Mouse (Mus musculus): ENCODE measurements around the gene Emilin1. TPM values are rescaled to one million over a fixed set of nuclear protein-coding genes. Genes with fewer than 3 reads are reported as not detected.
A peak's percentile ranks its signal among the peaks of the same experiment; 100 is the strongest.

Emilin1 gene
- total RNA-seq, 2 experiments from 2014 or later = 2.5 to 4.4 TPM

DNA sequence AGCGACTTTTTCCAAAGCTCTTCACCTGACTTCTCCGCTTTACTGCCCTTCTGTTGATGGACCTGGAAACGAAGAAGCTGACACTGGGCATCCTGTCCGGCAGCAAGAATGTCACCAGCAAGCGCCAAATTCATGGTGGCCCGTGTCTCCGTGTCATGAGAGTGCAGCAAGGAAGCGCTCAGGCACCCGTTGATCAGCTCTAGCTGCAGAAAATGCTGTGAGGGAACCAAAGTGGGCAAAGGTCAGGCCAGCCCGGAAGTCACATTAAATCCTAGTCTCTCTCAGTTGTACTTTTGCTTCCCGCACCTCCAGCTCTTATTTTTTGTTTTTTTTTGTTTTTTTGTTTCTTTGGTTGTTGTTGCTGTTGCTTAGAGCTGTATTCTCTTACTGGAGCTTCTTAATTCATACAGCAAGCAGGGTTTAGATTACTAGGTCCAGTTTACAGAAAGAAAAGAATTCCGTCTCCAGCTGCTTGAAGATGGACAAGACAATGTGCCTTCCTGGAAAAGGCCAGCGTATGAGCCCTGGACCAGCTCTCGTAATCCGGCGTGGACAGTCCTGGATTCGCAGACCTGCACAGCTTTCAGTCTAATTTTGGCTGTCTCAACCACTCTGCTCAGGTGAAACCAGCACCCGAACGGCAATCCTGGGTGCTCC, 46.1 kb downstream of the Emilin1 start:
- no peak for DNase-seq (ENCODE audit: low spot score)

DNA sequence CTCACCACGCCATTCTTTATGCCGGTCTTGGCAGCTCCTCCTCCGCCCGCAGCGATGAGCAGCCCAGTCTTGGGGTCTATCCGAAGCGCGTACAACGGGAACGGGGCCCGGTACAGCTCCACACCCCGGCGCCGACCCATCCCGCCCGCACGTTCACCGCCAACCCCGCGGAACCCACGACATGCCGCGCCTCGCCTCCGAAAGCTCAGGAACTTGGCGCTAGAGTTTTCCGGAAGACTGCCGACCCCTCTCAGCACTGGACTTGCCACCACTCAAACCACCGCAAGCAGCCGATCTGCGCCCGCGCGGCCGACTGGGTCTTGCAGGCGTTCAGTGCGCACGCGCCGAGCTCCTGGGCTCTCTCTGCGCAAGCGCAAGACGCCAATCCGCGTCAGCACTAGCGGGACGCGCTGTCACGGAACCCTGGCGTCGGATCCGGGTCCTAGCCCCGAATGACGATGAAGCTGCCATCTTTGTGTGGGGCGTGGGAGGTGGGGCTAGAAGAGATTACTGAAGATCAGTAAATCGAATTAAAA, 46.8 kb downstream of the Emilin1 start, which contains the start of gene Preb:
TSS of gene Preb (minus strand) at position 396 of the 536 bp plus-strand sequence.
- peak; percentile 99 for DNase-seq (ENCODE audit: low spot score)

DNA sequence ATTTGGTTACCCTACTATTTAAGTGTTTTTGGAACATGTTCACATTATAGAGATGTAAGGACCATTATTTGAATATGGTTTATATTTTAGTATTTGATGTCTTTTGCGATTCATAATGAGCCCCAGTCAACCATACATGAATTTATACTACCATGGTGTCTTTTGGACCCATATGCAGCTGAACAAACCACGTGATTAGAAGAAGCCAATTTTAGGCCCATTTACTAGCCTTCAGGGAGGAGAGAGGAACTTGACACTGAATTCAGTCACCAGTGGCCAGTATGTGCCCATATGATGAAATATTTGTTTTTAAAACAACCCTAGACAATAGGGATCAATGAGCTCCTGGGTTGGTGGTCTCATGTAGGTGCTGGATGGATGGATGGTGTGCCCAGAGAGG, 47.6 kb downstream of the Emilin1 start:
- no peak for DNase-seq (ENCODE audit: low spot score)

DNA sequence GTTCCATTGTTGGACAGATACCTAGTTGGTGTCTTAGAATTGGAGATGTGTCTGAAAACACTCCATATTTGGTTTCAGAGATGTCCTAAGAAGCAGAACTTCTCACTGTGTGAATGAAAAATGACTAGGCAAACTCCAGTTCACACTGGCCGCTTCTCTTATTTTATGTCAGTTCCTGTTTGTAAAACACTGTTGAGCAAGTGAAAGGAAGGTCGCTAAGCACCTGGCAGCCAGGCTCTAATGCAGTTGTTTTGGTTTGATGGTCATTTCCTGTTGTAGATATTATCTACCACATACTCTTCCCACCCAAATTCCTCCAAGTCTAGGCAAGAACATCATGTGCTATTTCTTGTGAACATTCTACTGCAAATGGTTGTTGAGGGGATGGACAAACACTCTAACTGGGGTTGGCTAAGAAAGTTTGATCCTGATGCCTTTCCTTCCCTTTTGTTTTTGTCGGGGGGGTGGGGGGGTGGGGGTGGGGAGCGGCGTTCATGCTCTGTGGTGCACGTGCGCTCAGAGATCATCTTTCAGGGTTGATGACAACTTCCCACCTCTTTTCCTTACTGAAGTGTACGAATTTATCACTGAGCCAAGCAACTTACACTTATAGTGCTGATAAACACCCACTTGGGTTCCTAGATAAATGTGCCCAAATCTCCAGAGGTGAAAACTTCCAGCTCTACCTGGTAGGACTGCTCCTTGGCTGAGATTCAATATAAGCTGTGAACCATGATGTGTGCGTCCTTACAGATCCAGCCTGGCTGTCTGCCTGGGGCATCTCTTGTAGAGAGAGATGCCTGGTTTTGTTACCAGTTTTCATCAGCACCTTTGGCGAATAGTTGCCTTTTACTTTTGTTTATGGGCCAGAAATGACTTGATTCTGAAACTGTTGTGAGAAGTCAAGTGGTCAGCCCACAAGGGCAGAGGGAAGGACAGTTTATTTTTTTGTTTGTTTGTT, 48.6 kb downstream of the Emilin1 start:
- DNase-seq (ENCODE audit: low spot score) = no peak

DNA sequence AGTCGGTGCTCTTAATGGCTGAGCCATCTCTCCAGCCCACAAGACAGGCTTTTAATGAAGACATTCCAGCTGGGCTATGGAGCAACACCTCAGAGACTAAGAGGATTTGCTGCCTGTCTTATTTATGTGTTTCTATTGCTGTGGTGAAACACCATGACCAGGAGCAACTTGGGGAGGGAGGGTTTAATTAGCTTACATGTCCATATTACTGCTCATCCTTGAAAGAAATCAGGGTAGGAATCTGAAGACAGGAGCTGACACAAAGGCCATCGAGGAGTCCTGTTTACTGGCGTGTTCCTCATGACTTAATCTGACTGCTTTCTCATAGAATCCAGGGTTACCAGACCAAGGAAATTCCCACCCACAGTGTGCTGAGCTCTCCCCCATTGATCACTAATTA, 50.7 kb downstream of the Emilin1 start:
- no peak for DNase-seq (ENCODE audit: low spot score)

DNA sequence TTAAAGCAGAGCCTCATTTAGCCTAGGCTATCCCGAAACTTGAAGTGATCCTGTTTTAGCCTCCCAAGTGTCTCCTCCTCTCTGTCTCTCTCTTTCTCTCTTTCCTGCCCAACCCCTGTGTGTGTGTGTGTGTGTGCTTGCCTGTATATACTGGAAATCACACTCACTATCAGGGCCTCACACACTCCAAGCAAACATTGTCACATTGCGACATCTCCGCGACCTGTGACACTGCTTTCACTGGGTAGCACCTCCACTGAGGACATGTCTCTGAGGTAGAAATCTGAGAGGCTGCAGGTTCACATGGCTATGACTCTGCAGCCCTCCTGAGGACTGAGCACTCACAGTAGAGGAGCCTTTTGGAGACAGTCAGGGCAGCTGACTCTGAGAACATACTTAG, 53.0 kb downstream of the Emilin1 start:
- DNase-seq (ENCODE audit: low spot score) = no peak

DNA sequence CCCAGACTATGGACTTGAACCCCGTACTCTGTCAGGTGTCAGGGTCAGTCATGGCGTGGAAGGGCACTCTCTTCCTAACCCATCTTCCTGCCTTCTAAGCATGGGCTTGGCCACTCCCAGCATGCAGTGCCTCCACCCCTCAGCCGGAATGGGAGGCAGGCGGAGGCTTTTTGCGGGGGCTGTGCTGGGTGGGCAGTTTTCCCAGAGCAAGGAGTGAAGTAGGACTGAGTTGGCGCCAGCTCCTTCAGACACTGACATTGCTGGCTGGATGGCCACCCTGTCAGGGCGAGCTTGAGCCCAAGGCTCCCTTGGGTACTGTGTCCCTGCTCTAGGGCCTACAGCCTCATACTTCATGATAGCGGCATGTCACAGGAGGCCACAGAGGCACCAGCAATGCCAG, 55.2 kb downstream of the Emilin1 start, which contains the start of gene Tcf23:
TSS of gene Tcf23 (plus strand) at position 247 of the 400 bp plus-strand sequence.
- DNase-seq (ENCODE audit: low spot score) = no peak

DNA sequence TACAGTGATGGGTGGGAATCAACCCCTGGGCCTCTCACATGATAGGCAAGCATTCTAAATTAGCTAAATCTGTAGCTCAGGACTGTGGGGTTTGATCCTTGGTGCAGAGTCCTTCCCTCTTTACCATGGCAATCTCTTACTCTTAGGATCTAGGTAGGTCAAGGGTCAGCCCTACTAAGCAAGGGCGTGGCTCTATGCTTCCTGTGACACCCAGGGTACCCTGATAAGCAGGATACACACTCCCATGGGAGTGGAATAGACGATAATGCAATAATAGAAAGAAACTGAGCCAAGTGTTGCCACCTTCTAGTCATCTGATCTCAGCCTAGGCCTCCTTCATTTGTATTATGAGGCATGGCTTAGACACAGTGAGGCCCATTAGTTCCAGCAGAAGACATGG, 56.2 kb downstream of the Emilin1 start:
- no peak for DNase-seq (ENCODE audit: low spot score)

Other genes starting within 250 kb of the Emilin1 start
- gene Cenpa, start 246.6 kb upstream of the Emilin1 start, total RNA-seq (2021) = 1 to 10 TPM in 1 of 2 experiments, under 1 TPM in 1; 0.96 to 2.5 TPM
- gene Dpysl5, start 201.8 kb upstream of the Emilin1 start, total RNA-seq (2021) = 1 to 10 TPM in 1 of 2 experiments, under 1 TPM in 1; 0.62 to 1.3 TPM
- 10 to 100 TPM; 90.8 to 91.0 TPM for gene Mapre3, start 98.8 kb upstream of the Emilin1 start, total RNA-seq (2021)
- gene Tmem214, start 45.4 kb upstream of the Emilin1 start, total RNA-seq (2021) = 10 to 100 TPM; 28.8 to 29.7 TPM
- gene Agbl5, start 24.7 kb upstream of the Emilin1 start, total RNA-seq (2021) = 1 to 10 TPM; 2.1 to 3.4 TPM
- gene Ost4, start 5.6 kb upstream of the Emilin1 start, total RNA-seq (2021) = 100 to 1,000 TPM; 110 to 114 TPM
- 10 to 100 TPM; 36.5 to 36.6 TPM for gene Khk, start 8.0 kb downstream of the Emilin1 start, total RNA-seq (2021)
- 1 to 10 TPM; 3.0 to 3.9 TPM for gene Cgref1, start 32.2 kb downstream of the Emilin1 start, total RNA-seq (2021)
- 10 to 100 TPM; 70.5 to 78.2 TPM for gene Preb, start 47.0 kb downstream of the Emilin1 start, total RNA-seq (2021)
- gene Tcf23, start 55.3 kb downstream of the Emilin1 start, total RNA-seq (2021) = under 1 TPM; 0.07 to 0.21 TPM
- 10 to 100 TPM; 45.3 to 45.4 TPM for gene Atraid, start 134.9 kb downstream of the Emilin1 start, total RNA-seq (2021)
- 1 to 10 TPM; 4.3 to 5.7 TPM for gene Slc5a6, start 135.5 kb downstream of the Emilin1 start, total RNA-seq (2021)
- 10 to 100 TPM; 21.0 to 24.9 TPM for gene Cad, start 141.4 kb downstream of the Emilin1 start, total RNA-seq (2021)
- not detected for gene Dnajc5g, start 192.9 kb downstream of the Emilin1 start, total RNA-seq (2021)
- under 1 TPM in 1 of 2 experiments, not detected in 1; 0.09 TPM for gene Slc30a3, start 194.8 kb downstream of the Emilin1 start, total RNA-seq (2021)
- gene Trim54, start 203.3 kb downstream of the Emilin1 start, total RNA-seq (2021) = 100 to 1,000 TPM; 438 to 512 TPM
- gene Ucn, start 225.4 kb downstream of the Emilin1 start, total RNA-seq (2021) = not detected
- 10 to 100 TPM; 18.8 to 22.0 TPM for gene Mpv17, start 240.8 kb downstream of the Emilin1 start, total RNA-seq (2021)